Mouse (Mus musculus) neural tube, embryonic 14.5 days (tissue): ENCODE results near the gene Tmem262. TPM values are rescaled to one million over a fixed set of nuclear protein-coding genes. Genes with fewer than 3 reads are reported as not detected.
A peak's percentile ranks its signal among the peaks of the same experiment; 100 is the strongest.

Source experiments
- ATAC-seq: fragments of 200-750 bp; cut with Nextera tagmentation; 2 replicates; pipeline ENCODE4 v1.8.0; 2017; ENCODE audit warnings: low read depth, mild to moderate bottlenecking, moderate TSS enrichment, moderate library complexity
- H3K27ac ChIP-seq: fragments of 300-500 bp; sonication (generic); 2 replicates; pipeline ENCODE4 v1.5.1; 2014; ENCODE audit warnings: low read depth, mild to moderate bottlenecking, control low read depth, low read length, moderate library complexity, mixed read lengths
- H3K27me3 ChIP-seq: fragments of 300-500 bp; sonication (generic); 2 replicates; pipeline ENCODE4 v1.6.1; 2014; ENCODE audit warnings: low read length; ENCODE audit not compliant: control insufficient read depth, insufficient read depth
- H3K36me3 ChIP-seq: fragments of 300-500 bp; sonication (generic); 2 replicates; pipeline ENCODE4 v1.6.1; 2014; ENCODE audit warnings: low read length, mixed read lengths; ENCODE audit not compliant: control insufficient read depth, insufficient read depth
- H3K4me1 ChIP-seq: fragments of 300-500 bp; sonication (generic); 2 replicates; pipeline ENCODE4 v1.6.1; 2014; ENCODE audit warnings: low read length; ENCODE audit not compliant: control insufficient read depth, insufficient read depth
- H3K4me2 ChIP-seq: fragments of 300-500 bp; sonication (generic); 2 replicates; pipeline ENCODE4 v1.6.1; 2014; ENCODE audit warnings: mild to moderate bottlenecking, low read depth, low read length, control low read depth
- H3K4me3 ChIP-seq: fragments of 300-500 bp; sonication (generic); 2 replicates; pipeline ENCODE4 v1.5.1; 2014; ENCODE audit warnings: low read depth, low read length, control low read depth, mixed read lengths
- H3K9ac ChIP-seq: fragments of 300-500 bp; sonication (generic); replicated peaks from 2 replicates; pipeline ENCODE4 v1.6.1; 2014; ENCODE audit warnings: low read depth, mild to moderate bottlenecking, control low read depth, low read length, mixed read lengths
- H3K9me3 ChIP-seq: fragments of 300-500 bp; sonication (generic); 2 replicates; pipeline ENCODE4 v1.6.1; 2016; ENCODE audit warnings: low read length; ENCODE audit not compliant: control insufficient read depth
- WGBS: fragments of 180-500 bp; shearing (Covaris S2); extraction: QIAGEN DNeasy Blood & Tissue Kit; methylation state at CpG from one replicate; pipeline ENCODE4 v1.1.7; 2014; 5-methylcytosine and 5-hydroxymethylcytosine counted together
- polyA plus RNA-seq: library from polyadenylated mRNA; unstranded; fragments of >200 nt; fragmentation: Nextera tagmentation; extraction: Ambion mirVana; gene quantifications from 2 replicates; pipeline ENCODE4 v1.2.1, GENCODE M21; 2014

The Tmem262 gene
- polyA plus RNA-seq, 1 experiment from 2014 or later, result 0.55 TPM

- no peaks in the 10 kb centered on the region for H3K27me3 ChIP-seq
- H3K27ac ChIP-seq, result peak overlapping the region; percentile 100
- peak overlapping the region; percentile 84 for H3K4me3 ChIP-seq
- WGBS, result 20% methylated on average over 20 of the region's 20 CpGs
- H3K9me3 ChIP-seq, result no peaks in the 10 kb centered on the region
- H3K9ac ChIP-seq, result peak overlapping the region; percentile 90
- peaks cover 24% of the 10 kb centered on the region for H3K36me3 ChIP-seq
- peak overlapping the region; percentile 70 for H3K4me2 ChIP-seq
- peak; percentile 42 for ATAC-seq
- peaks cover 18% of the 10 kb centered on the region for H3K4me1 ChIP-seq
Observed at GRCm38 (mm10) chr19:6045366-6046293, 34.2 kb upstream of the Tmem262 start.

DNA sequence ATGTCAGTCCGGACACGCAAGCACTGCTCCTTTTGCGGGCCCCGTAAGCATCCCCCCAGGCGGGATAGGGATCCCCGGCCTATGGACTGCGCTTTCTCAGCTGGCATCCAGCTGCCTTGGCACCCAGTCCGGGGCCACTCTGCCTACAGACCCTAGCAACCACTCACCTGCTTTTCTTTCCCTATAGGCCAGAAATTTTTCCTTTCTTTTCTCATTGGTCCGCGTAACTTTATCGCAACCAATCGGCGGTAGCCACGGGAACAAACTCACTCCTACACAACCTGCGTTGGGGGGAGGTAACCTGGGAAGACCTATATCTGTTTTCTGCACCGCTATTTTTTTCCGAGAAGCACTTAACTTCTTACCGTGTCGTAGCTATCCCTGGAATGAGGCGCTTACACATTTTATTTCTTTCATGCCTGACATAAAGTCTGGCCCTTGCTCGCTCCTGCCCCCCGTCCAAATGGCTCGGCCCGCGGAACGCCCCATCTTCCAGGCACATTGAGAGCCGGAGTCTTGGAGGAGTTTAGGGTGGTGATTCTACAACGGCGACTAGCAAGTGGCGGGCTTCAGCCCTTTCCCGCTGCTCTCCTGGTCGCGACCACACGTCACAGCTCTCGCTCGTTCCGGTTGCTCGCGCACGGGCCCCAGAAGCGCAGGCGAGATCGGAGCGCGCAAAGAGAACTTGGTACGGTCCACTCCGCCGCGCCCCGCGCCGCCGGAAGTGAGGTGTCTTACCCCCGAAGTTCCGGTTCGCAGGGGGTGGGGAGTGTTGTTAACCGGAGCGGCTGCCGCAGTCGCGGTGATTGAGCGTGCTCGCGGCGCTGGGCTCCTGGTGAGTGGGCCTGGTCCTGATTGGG, 33.3 kb upstream of the Tmem262 start, which contains the start of gene Syvn1:
TSS of gene Syvn1 (plus strand) at position 283 of the 860 bp plus-strand sequence.
- Histone ChIP-seq H3K4me3 (peak within 1 kb of the TSS; percentile 84), H3K9me3 (no peaks in the 10 kb centered on the region)

GRCm38 (mm10) chr19:6047154-6047898, 32.5 kb upstream of the Tmem262 start:
- WGBS, result 2% methylated on average over 44 of the region's 44 CpGs
- no peaks in the 10 kb centered on the region for H3K9me3 ChIP-seq

More for the DNA sequence above, 33.3 kb upstream of the Tmem262 start, which contains the start of gene Syvn1:
- ATAC-seq, result peak; percentile 92
- H3K4me1 ChIP-seq, result peaks cover 18% of the 10 kb centered on the region
- H3K4me2 ChIP-seq, result peak within 1 kb of the TSS; percentile 70
- peak within 1 kb of the TSS; percentile 100 for H3K27ac ChIP-seq
- no peaks in the 10 kb centered on the region for H3K27me3 ChIP-seq
- peaks cover 33% of the 10 kb centered on the region for H3K36me3 ChIP-seq
- H3K9ac ChIP-seq, result peak within 1 kb of the TSS; percentile 90
- WGBS, result under 1% methylated on average over 55 of the region's 65 CpGs

GRCm38 (mm10) chr19:6047899-6048166, 32.0 kb upstream of the Tmem262 start:
- Histone ChIP-seq H3K27ac (no peak overlapping the region), H3K9ac (peak overlapping the region; percentile 90; the same call in 1 of the 2 replicates), H3K4me2 (peak overlapping the region; percentile 70), H3K27me3 (no peaks in the 10 kb centered on the region), H3K9me3 (no peaks in the 10 kb centered on the region), H3K4me3 (peak overlapping the region; percentile 84), H3K4me1 (peaks cover 18% of the 10 kb centered on the region), H3K36me3 (peaks cover 46% of the 10 kb centered on the region)
- WGBS, result 86% methylated on average over 8 of the region's 8 CpGs
- ATAC-seq, result no peak

More at GRCm38 (mm10) chr19:6047154-6047898, 32.5 kb upstream of the Tmem262 start:
- Histone ChIP-seq H3K9ac (peak overlapping the region; percentile 90), H3K36me3 (peaks cover 41% of the 10 kb centered on the region), H3K27me3 (no peaks in the 10 kb centered on the region), H3K27ac (peak overlapping the region; percentile 100), H3K4me3 (peak overlapping the region; percentile 84), H3K4me1 (peaks cover 18% of the 10 kb centered on the region), H3K4me2 (peak overlapping the region; percentile 70)
- peak; percentile 8 for ATAC-seq

DNA sequence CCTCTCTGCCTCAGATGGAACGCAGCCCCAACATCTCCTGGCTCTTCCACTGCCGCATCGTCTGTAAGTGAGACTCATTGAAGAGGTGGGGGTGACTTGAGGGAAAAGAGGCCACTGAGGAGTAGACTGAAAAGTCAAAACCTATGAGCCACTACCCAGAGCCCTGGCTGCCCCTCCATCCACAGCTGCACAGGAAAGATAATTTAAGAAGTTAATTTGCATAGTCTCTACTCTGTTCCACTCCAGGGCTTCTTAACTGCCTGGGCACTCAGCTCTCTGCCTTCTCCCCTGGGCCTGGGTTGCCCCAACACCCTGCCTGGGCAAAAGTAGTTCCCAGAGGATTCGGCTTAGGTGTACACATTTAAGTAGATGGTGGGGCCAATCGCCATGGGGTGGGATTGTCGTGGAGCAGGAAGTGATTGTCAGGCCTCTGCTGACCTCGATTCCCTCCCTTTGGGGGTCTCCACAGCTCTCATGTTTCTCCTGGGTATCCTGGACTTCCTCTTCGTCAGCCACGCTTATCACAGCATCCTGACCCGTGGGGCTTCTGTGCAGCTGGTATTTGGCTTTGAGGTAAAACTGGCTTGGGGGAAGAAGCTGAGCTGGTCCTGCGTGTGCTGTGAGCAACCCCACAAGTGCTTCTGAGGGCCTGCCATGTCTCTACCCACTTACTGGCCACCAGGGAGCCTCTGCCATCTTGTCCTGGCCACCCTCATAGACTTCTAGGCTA, 31.0 kb upstream of the Tmem262 start:
- Histone ChIP-seq H3K4me2 (no peak overlapping the region), H3K36me3 (peaks cover 56% of the 10 kb centered on the region)

GRCm38 (mm10) chr19:6052516-6052915, 27.3 kb upstream of the Tmem262 start:
- 84% methylated on average over 7 of the region's 7 CpGs for WGBS
- no peak overlapping the region for H3K27ac ChIP-seq
- H3K4me2 ChIP-seq, result no peak overlapping the region
- H3K9ac ChIP-seq, result no peak overlapping the region
- H3K36me3 ChIP-seq, result peaks cover 68% of the 10 kb centered on the region
- no peaks in the 10 kb centered on the region for H3K9me3 ChIP-seq
- peaks cover 18% of the 10 kb centered on the region for H3K4me1 ChIP-seq
- no peak for ATAC-seq
- no peaks in the 10 kb centered on the region for H3K27me3 ChIP-seq
- no peak overlapping the region for H3K4me3 ChIP-seq

More for the DNA sequence above, 31.0 kb upstream of the Tmem262 start:
- H3K4me3 ChIP-seq, result no peak overlapping the region; the same call in 1 of the 2 replicates
- H3K4me1 ChIP-seq, result peaks cover 18% of the 10 kb centered on the region
- 90% methylated on average over 11 of the region's 11 CpGs for WGBS
- no peak overlapping the region; the same call in 1 of the 2 replicates for H3K9ac ChIP-seq
- no peaks in the 10 kb centered on the region for H3K9me3 ChIP-seq
- H3K27me3 ChIP-seq, result no peaks in the 10 kb centered on the region
- no peak for ATAC-seq
- no peak overlapping the region for H3K27ac ChIP-seq

- ATAC-seq, result no peak
- peaks cover 57% of the 10 kb centered on the region for H3K36me3 ChIP-seq
- 83% methylated on average over 5 of the region's 5 CpGs for WGBS
- no peak overlapping the region for H3K4me3 ChIP-seq
- H3K9me3 ChIP-seq, result no peaks in the 10 kb centered on the region
- H3K27ac ChIP-seq, result no peak overlapping the region
- H3K27me3 ChIP-seq, result no peaks in the 10 kb centered on the region
- no peak overlapping the region for H3K9ac ChIP-seq
- H3K4me2 ChIP-seq, result no peak overlapping the region
- peaks cover 14% of the 10 kb centered on the region for H3K4me1 ChIP-seq
Observed at GRCm38 (mm10) chr19:6054296-6054695, 25.5 kb upstream of the Tmem262 start.

DNA sequence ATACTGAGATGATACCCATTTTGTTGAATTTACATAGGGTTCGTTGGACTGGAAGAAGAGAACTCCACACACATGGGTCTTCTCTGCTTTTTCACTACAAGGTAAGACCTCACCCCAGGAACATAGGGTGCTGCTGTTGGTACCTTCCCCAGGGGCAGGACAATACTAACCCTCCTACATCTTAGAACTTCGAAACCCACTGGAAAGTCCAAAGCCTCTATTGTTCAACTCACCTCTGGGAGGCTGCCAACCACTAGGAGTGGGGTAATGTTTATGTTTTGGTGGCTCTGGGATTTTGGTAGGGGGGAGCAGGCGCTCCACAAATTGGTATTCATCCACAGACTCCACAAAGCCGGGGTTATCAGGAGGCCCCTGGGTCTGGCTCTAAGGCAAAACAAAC, 23.1 kb upstream of the Tmem262 start:
- H3K4me3 ChIP-seq, result peak overlapping the region; percentile 78
- peaks cover 15% of the 10 kb centered on the region for H3K4me1 ChIP-seq
- H3K9me3 ChIP-seq, result no peaks in the 10 kb centered on the region
- peaks cover 33% of the 10 kb centered on the region for H3K36me3 ChIP-seq
- WGBS, result 68% methylated on average over 4 of the region's 4 CpGs
- ATAC-seq, result no peak
- H3K9ac ChIP-seq, result peak overlapping the region; percentile 79; the same call in 1 of the 2 replicates
- H3K27me3 ChIP-seq, result no peaks in the 10 kb centered on the region
- H3K4me2 ChIP-seq, result peak overlapping the region; percentile 79
- H3K27ac ChIP-seq, result no peak overlapping the region
